Mouse (Mus musculus) Patski (cell line): ENCODE measurements around the gene Pla2g3. TPM values are rescaled to one million over a fixed set of nuclear protein-coding genes. Genes with fewer than 3 reads are reported as not detected.

Source experiments
- ATAC-seq: fragments of 100-300 bp; one replicate; pipeline ENCODE4 v1.8.0; 2021
- CTCF ChIA-PET: fragments of 350-600 bp; sonication (Branson Sonifier 250); formaldehyde crosslinking; loops from one replicate; lab custom pipeline; 2022; ENCODE audit warnings: inconsistent platforms; lab: Charles Lee
- POLR2A ChIA-PET: fragments of 350-600 bp; sonication (Branson Sonifier 250); formaldehyde crosslinking; loops from one replicate; lab custom pipeline; 2022; ENCODE audit warnings: antibody characterized with exemption, inconsistent platforms; lab: Charles Lee
- DNase-seq: peaks from one replicate; pipeline ENCODE4 v3.0.0-alpha.2; 2011; ENCODE audit warnings: low read depth, low spot score
- H3K27me3 ChIP-seq: fragments of 371-371 bp; one replicate; pipeline ENCODE4 v1.5.1; 2021
- CTCF ChIP-seq: fragments of 100-300 bp; IDR thresholded peaks from one replicate; pipeline ENCODE4 v1.5.1; 2021
- in situ Hi-C: fragments of 300-500 bp; cut with MboI; formaldehyde crosslinking; loops from 3 replicates; pipeline ENCODE4 v1.11.1; 2018; ENCODE audit warnings: low pct_unique_long_range_greater_than_20kb, mixed read lengths
- polyA plus RNA-seq: library from polyadenylated mRNA; unstranded; gene quantifications from one replicate; pipeline ENCODE4 v1.2.3, GENCODE M21; 2021

Gene Pla2g3
- polyA plus RNA-seq, 1 experiment from 2014 or later: 0.37 TPM

DNA sequence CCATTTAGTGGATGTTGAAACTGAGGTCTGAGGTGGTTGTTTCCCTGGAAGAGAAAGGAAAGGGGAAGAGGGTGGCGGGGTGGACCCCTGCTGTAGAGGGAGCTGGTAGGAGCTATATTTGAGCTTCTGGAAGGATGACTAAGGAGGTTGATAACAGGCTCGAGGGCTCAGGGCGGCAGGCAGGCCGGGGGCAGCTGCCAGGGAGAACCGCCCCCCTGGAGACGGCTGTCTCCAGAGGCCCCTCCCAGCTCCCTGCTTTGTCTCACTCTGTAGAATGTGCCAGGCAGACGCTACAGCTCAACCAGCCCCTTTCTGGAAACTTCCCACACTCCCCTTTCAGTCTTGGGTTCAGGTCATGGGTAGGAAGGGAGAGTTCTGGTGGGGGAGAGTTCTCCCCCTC is 20.1 kb downstream of the Pla2g3 start:
- ChIA-PET POLR2A (no interaction called here), CTCF (interaction anchor here (0.9 to 14.0 kb wide), 3 partner anchors 11 to 33 kb away, joined by 3 to 154 read pairs (median 3); no protein-coding TSS in a partner anchor)
- H3K27me3 ChIP-seq: no peaks in the 10 kb centered on the region
- in situ Hi-C loops: no loop called here
- DNase-seq (no peak), ATAC-seq (no peak)
- TF ChIP-seq CTCF: no peak

DNA sequence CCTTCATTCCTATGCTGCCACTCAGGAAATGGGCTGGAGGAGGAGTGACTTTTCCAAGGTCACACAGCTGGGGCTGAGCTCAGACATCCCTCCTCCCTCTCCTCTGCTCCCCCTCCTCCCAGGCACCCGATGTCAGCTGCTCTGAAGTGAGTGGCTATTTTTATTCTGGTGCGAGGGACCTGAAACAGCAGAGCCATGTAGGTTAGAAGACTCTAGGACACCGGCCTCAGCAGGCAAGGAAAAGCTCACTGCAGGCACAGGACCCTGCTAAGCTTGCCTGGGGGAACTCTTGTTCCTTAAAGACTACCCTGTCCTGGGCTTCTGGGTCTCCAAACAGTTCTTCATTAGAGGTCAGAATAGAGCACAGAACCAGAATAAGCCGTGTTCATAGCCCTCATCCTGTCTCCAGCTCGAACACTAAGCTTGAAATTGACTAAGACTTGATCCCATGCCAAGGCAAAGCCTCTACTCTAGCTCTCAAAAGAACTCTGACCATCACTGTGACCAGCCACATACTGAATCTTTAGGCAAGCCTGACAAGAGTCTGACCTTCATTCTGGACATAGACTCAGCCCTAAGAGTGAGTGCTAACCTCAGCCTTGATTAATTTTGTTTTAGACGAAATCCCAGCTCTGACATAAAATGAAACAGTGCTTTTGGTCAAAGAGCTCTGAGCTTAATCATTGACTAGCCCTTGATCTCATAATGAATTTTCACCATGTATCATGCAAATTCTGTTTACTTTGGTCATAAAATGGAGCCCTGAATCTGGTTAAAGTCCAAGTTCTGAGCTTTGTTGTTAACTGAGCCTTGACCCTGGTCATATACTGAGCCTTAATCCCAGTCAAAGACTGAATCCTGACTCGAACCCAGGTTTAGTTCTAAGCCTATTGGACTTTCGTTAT is 21.3 kb downstream of the Pla2g3 start:
- CTCF ChIA-PET: interaction anchor here (0.9 to 14.0 kb wide), 4 partner anchors 10 to 34 kb away, joined by 3 to 154 read pairs (median 6); partner anchors contain the start of gene Pla2g3
- no peak for ATAC-seq
- POLR2A ChIA-PET: interaction anchor here (0.7 to 1.7 kb wide), 3 partner anchors 23 to 284 kb away, joined by 3 to 5 read pairs (median 3); no protein-coding TSS in a partner anchor
- no peak for TF ChIP-seq CTCF
- no peaks in the 10 kb centered on the region for H3K27me3 ChIP-seq
- DNase-seq: peak; percentile 49
- in situ Hi-C loops: loop anchor here (5.0 kb wide), 1 partner anchor 32 kb away; no protein-coding TSS in a partner anchor

DNA sequence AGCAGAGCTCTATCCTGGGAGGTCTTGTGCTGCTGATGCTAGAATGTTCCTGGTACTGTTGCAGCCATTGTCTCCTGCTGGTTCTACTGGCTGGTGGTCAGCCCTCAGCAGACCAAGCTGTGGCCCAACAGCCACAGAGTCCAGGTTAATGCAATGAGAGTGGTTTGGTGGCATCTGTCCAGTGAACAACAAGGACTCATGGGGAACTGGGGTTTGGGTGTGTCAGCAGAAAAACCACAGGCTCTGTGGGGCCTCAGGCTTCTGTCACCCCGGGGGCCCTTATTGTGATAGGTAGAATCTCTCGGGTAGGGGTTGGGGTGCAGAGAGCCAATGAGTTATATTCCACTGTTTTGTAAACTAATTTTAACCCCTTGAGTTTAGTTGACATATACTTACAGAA is 22.2 kb downstream of the Pla2g3 start:
- no peaks in the 10 kb centered on the region for H3K27me3 ChIP-seq
- no peak for DNase-seq
- ATAC-seq: no peak
- in situ Hi-C loops: loop anchor here (5.0 kb wide), 1 partner anchor 33 kb away; no protein-coding TSS in a partner anchor
- ChIA-PET POLR2A (interaction anchor here (1.1 to 1.7 kb wide), 2 partner anchors 24 to 37 kb away, joined by 3 to 5 read pairs; no protein-coding TSS in a partner anchor), CTCF (interaction anchor here (1.2 to 14.0 kb wide), 3 partner anchors 22 to 35 kb away, joined by 3 to 154 read pairs (median 6); partner anchors contain the start of gene Pla2g3)
- TF ChIP-seq CTCF: no peak

DNA sequence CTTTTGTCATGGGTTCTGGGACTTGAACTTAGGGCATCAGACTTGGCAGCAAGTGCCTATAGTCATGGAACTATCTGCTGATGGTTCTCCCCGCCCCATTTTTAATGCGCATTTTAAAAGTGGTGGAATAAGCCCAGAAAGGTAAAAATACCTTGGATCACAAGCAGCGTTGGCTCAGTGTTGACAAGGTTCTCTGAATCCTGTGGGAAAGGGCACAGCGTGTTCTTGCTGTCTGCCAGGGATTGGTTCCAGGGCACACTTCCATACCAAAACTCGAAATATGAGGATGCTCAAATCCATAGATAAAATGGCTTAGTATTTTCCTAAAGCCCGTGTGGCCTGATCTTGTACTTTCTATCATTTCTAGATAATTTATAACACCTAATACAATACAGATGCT is 25.2 kb downstream of the Pla2g3 start:
- H3K27me3 ChIP-seq: no peaks in the 10 kb centered on the region
- in situ Hi-C loops: loop anchor here (5.0 kb wide), 1 partner anchor 36 kb away; no protein-coding TSS in a partner anchor
- ChIA-PET CTCF (interaction anchor here (1.0 to 14.0 kb wide), 8 partner anchors 10 to 57 kb away, joined by 4 to 154 read pairs (median 6); no protein-coding TSS in a partner anchor), POLR2A (no interaction called here)
- no peak for DNase-seq
- no peak for TF ChIP-seq CTCF
- no peak for ATAC-seq

DNA sequence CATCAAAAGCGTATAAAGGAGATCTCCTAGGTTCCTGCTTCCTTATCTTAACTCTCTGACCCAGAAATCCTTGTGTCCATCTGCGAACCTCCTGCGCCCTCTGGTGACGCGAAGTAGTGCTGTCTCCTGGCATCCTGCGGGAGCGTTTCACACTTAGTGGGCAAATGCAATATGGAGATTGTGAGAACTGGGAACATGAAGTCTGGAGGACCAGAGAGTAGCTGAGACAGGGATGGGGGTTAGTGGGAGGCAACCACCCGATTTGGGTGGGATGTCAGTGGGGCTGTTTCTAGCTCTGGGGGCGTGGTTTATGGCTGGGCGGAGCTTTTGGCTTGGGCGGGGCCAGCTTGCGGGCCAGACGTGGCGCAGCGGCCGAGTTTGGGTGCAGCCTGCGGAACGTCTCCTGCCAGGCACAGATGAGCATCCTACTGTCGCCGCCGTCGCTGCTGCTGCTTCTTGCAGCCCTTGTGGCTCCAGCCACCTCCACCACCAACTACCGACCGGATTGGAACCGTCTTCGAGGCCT is 26.5 kb downstream of the Pla2g3 start, which contains the start of gene Selenom:
Gene Selenom, plus strand, starts transcription at position 156 of the 526 bp plus-strand sequence.
- ChIA-PET CTCF (interaction anchor here (0.7 to 14.0 kb wide), 29 partner anchors 9 to 289 kb away, joined by 3 to 154 read pairs (median 5); partner anchors contain the start of gene Inpp5j), POLR2A (interaction anchor here (2.0 to 2.5 kb wide), 2 partner anchors 12 to 40 kb away, joined by 7 to 9 read pairs; no protein-coding TSS in a partner anchor)
- no peak for DNase-seq
- H3K27me3 ChIP-seq: no peaks in the 10 kb centered on the region
- in situ Hi-C loops: loop anchor here (5.0 kb wide), 1 partner anchor 37 kb away; no protein-coding TSS in a partner anchor
- peak; percentile 70 for ATAC-seq
- peak; percentile 99 for TF ChIP-seq CTCF

DNA sequence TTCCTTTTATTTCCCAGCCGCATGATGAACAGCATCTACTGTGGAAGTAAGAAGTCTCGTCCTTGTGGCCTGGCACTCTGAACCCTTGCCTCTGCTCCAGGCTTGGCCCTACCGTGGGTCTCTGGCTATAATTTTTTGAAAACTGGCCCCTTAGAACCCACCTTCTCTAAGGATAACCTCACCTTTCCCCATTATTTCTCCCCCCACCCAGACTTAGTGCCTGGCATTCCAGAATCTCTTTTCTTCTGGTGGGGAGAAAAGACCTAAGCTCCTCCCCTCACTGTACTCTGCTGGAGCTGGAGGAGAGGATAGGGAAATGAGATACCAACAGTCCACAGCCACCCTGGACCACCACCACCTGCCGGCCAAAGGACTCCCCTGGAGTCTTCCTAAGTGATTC is 27.1 kb downstream of the Pla2g3 start:
- ATAC-seq (no peak), DNase-seq (no peak)
- TF ChIP-seq CTCF: no peak
- ChIA-PET POLR2A (interaction anchor here (2.0 to 2.5 kb wide), 2 partner anchors 11 to 40 kb away, joined by 7 to 9 read pairs; no protein-coding TSS in a partner anchor), CTCF (interaction anchor here (0.6 to 14.0 kb wide), 26 partner anchors 10 to 288 kb away, joined by 3 to 154 read pairs (median 5); partner anchors contain the start of gene Inpp5j)
- H3K27me3 ChIP-seq: no peaks in the 10 kb centered on the region
- in situ Hi-C loops: no loop called here

DNA sequence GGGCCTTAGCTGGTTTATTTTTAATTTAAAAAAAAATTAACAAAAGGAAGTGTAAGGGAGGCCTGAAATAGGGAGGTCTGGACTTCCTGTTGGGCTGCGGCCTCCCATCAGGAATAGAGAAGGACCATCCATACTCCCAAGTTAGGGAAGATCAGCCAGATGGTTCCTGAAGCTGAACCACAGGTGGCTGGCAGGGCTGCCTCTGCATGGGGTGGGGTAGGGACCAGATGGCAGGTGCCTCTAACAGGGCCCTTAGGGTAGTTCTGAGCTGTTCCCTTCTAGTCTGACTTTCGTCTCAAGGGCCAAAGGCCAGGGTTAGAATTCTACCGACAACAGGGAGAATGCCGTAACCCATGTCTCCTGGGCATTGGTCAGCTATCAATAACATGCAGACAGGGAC is 27.6 kb downstream of the Pla2g3 start:
- TF ChIP-seq CTCF: no peak
- in situ Hi-C loops: no loop called here
- no peaks in the 10 kb centered on the region for H3K27me3 ChIP-seq
- CTCF ChIA-PET: interaction anchor here (0.6 to 14.0 kb wide), 9 partner anchors 13 to 174 kb away, joined by 3 to 154 read pairs (median 5); no protein-coding TSS in a partner anchor
- POLR2A ChIA-PET: interaction anchor here (2.0 to 2.5 kb wide), 2 partner anchors 11 to 41 kb away, joined by 7 to 9 read pairs; no protein-coding TSS in a partner anchor
- DNase-seq: no peak
- no peak for ATAC-seq

DNA sequence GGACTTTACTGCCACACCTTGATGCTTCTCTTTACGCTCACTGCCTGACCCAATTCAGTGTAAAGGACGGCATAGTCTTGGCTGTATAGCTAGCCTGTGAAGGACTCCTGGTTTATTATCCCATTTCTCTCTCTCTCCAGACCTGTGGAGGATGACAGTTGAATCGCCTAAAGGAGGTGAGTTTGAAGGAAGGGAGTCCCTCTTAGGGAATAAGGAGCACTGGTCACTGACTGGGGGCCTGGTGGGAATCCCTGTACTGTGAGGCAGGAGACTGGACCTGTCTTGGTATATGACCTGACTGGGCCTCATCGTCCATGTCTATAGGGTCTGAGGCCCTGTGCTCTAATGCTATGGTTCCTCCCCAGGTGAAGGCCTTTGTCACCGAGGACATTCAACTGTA is 28.0 kb downstream of the Pla2g3 start:
- CTCF ChIA-PET: interaction anchor here (1.0 to 14.0 kb wide), 5 partner anchors 18 to 173 kb away, joined by 3 to 154 read pairs (median 8); no protein-coding TSS in a partner anchor
- in situ Hi-C loops: no loop called here
- ATAC-seq (no peak), DNase-seq (no peak)
- TF ChIP-seq CTCF: no peak
- POLR2A ChIA-PET: interaction anchor here (1.7 to 2.5 kb wide), 2 partner anchors 10 to 40 kb away, joined by 4 to 9 read pairs; no protein-coding TSS in a partner anchor
- H3K27me3 ChIP-seq: no peaks in the 10 kb centered on the region
